Mouse (Mus musculus) liver, adult 2 months (tissue): ENCODE measurements around the gene Pwwp2b.

Experiments
- CTCF ChIP-seq: fragments of 200-500 bp; IDR thresholded peaks from 2 replicates; pipeline ENCODE4 v1.5.1; 2011; ENCODE audit warnings: low read depth, low read length, control low read depth
- POLR2A ChIP-seq: fragments of 200-500 bp; IDR thresholded peaks from 2 replicates; pipeline ENCODE4 v1.6.1; 2011; ENCODE audit warnings: low read length, control low read depth; ENCODE audit not compliant: insufficient read depth; ENCODE audit errors: extremely low read depth

GRCm38 (mm10) chr7:139293350-139293749, 45.1 kb downstream of the Pwwp2b start:
- TF ChIP-seq CTCF (no peak), POLR2A (no peak)
